Mouse (Mus musculus) effector memory CD4-positive, alpha-beta T cell, adult 7 months (primary cell): ENCODE measurements around the gene Atpif1. TPM values are rescaled to one million over a fixed set of nuclear protein-coding genes. Genes with fewer than 3 reads are reported as not detected.

Experiments
- polyA plus RNA-seq: library from polyadenylated mRNA; unstranded; fragments of 100-300 nt; shearing (Covaris generic); gene quantifications from one replicate; pipeline ENCODE4 v1.2.1, GENCODE M21; 2017

Atpif1 gene
- 97.0 TPM for polyA plus RNA-seq

GRCm38 (mm10) chr4:132532981-132533916, at the start of gene Atpif1:
Gene Atpif1, minus strand, starts transcription at chr4:132533659.

DNA sequence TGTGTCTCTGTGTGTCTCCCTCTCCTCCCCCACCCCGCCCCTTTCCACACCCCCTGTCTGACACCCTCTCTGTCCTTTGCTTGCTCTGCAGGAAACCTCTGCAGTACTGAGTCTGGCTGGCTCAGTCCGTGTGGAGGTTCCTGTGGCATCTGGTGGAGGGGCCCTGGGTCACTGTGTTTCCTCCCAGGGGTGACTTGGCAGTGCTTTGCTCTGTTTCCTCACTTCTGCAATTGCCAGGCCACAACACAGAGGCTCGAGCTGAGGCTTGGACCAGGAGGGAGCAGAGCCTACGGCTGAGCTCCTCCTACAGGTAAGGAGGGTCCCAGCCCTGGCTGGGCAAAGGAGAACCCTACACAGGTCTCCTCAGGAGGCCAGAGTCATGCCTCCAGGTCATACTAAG, 30.5 kb upstream of the Atpif1 start, which contains the start of gene Ptafr:
Ptafr (plus strand) TSS at position 103 of the 400 bp plus-strand sequence.

DNA sequence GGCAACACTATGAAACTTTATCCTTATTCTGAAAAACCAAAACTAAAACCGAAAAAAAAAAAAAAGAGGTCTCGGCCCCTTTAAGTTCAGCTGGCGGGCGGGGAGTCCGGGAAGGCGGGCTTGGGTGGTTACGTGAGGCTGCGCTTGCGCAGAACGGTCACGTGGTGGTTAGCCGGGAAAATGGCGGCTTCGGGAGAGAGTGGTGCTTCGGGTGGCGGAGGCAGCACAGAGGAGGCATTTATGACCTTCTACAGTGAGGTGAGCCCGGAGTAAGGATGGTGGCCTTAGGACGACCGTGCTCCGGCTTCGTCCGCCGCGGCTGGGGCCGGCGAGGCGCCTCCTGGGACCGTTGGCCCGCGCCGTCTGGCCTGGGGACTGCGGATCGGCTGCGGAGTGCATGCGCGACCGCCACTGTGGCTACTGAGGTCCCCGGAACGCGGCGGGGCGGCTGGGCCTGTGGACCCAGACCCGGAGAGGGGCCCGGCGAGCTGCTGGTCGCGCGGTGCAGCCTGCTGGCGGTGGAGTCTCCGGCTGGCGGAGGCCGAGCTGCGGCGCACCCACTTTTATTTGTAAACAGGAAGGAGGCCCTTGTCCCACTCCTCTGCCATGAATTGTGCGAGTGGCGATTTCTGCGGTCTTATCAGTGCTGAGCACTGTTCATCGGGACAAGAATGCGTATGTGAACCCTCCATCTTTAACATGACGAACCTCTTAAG, 2.1 kb upstream of the Atpif1 start, which contains the start of gene Dnajc8:
Dnajc8 (plus strand) TSS at position 145 of the 716 bp plus-strand sequence.

GRCm38 (mm10) chr4:132510352-132510798, 23.1 kb downstream of the Atpif1 start, which contains the start of gene Sesn2:
Gene Sesn2, minus strand, starts transcription at chr4:132510501.

Other genes with a start within 250 kb of the Atpif1 start
- not detected for gene Rab42, start 230.3 kb downstream of the Atpif1 start, polyA plus RNA-seq
- gene Trnau1ap, start 204.1 kb downstream of the Atpif1 start, polyA plus RNA-seq = 60.5 TPM
- 14.4 TPM for gene Rcc1, start 180.1 kb downstream of the Atpif1 start, polyA plus RNA-seq
- gene Phactr4, start 111.2 kb downstream of the Atpif1 start, polyA plus RNA-seq = 5.2 TPM
- gene Med18, start 69.7 kb downstream of the Atpif1 start, polyA plus RNA-seq = 7.7 TPM
- gene Sesn2, start 23.2 kb downstream of the Atpif1 start, polyA plus RNA-seq = 15.2 TPM
- gene Dnajc8, start 1.9 kb upstream of the Atpif1 start, polyA plus RNA-seq = 234 TPM
- gene Ptafr, start 30.4 kb upstream of the Atpif1 start, polyA plus RNA-seq = not detected
- 39.0 TPM for gene Eya3, start 105.3 kb upstream of the Atpif1 start, polyA plus RNA-seq
- 2.5 TPM for gene Xkr8, start 198.9 kb upstream of the Atpif1 start, polyA plus RNA-seq
- 14.2 TPM for gene Smpdl3b, start 223.6 kb upstream of the Atpif1 start, polyA plus RNA-seq
- 264 TPM for gene Rpa2, start 234.7 kb upstream of the Atpif1 start, polyA plus RNA-seq